Mouse (Mus musculus): ENCODE measurements around the gene Muc5ac. TPM values are rescaled to one million over a fixed set of nuclear protein-coding genes. Genes with fewer than 3 reads are reported as not detected.
"Not testable (repeated sequence)": the region's sequence is repeated elsewhere in the genome, so short reads cannot be mapped to it uniquely, and the experiment has no call there.

Muc5ac gene
- polyA plus RNA-seq, 1 experiment from 2014 or later: not detected

GRCm38 (mm10) chr7:141776199-141776598 lies 12.6 kb upstream of the Muc5ac start:
- no peaks in the 10 kb centered on the region for H3K9me3 ChIP-seq (ENCODE audit: control insufficient read depth, low read length)
- no peak overlapping the region for H3K4me2 ChIP-seq (ENCODE audit: low read length)
- H3K9ac ChIP-seq (replicated peaks; ENCODE audit: low read depth, low read length): no peak overlapping the region
- no peak overlapping the region for H3K27ac ChIP-seq (ENCODE audit: low read length)
- H3K36me3 ChIP-seq (ENCODE audit: control insufficient read depth, insufficient read depth): no peaks in the 10 kb centered on the region
- H3K4me1 ChIP-seq (replicated peaks; ENCODE audit: control insufficient read depth, insufficient read depth, low read length): peaks cover 4% of the 10 kb centered on the region
- ATAC-seq: no peak
- H3K27me3 ChIP-seq (replicated peaks; ENCODE audit: control insufficient read depth, insufficient read depth, low read length): no peaks in the 10 kb centered on the region
- H3K4me3 ChIP-seq (replicated peaks; ENCODE audit: low read length): no peak overlapping the region
- WGBS: 92% methylated on average over 5 of the region's 5 CpGs

DNA sequence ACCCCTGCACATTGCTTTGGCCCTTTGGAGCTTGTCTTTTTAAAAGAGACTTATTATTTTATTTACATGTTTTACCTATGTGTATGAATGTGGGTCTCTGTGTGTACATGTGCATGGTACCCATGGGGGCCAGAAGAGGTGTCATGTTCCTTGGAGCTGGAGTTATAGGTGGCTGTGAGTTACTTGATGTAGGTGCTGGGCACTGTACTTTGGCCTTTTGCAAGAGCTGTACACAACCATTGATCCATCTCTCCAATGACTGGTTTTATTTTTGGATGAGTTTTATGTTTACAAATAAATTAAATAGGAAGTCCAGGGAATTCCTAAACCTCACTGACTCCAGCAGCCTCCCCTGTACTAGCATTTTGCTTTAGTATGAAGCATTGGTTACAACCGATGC lies 5.5 kb downstream of the Muc5ac start:
- H3K4me1 ChIP-seq (replicated peaks; ENCODE audit: control insufficient read depth, insufficient read depth, low read length): no peaks in the 10 kb centered on the region
- 93% methylated on average over 1 of the region's 1 CpGs for WGBS
- no peak for ATAC-seq
- H3K9me3 ChIP-seq (ENCODE audit: control insufficient read depth, low read length): no peaks in the 10 kb centered on the region
- H3K36me3 ChIP-seq (ENCODE audit: control insufficient read depth, insufficient read depth): no peaks in the 10 kb centered on the region
- H3K4me2 ChIP-seq (ENCODE audit: low read length): no peak overlapping the region
- H3K27ac ChIP-seq (ENCODE audit: low read length): no peak overlapping the region
- H3K9ac ChIP-seq (replicated peaks; ENCODE audit: low read depth, low read length): no peak overlapping the region
- H3K27me3 ChIP-seq (replicated peaks; ENCODE audit: control insufficient read depth, insufficient read depth, low read length): no peaks in the 10 kb centered on the region
- H3K4me3 ChIP-seq (replicated peaks; ENCODE audit: low read length): no peak overlapping the region

- WGBS: 89% methylated on average over 7 of the region's 7 CpGs
- no peak for ATAC-seq
- H3K36me3 ChIP-seq (ENCODE audit: control insufficient read depth, insufficient read depth): no peaks in the 10 kb centered on the region
- no peaks in the 10 kb centered on the region for H3K4me1 ChIP-seq (replicated peaks; ENCODE audit: control insufficient read depth, insufficient read depth, low read length)
- H3K4me2 ChIP-seq (ENCODE audit: low read length): no peak overlapping the region
- no peak overlapping the region for H3K9ac ChIP-seq (replicated peaks; ENCODE audit: low read depth, low read length)
- H3K27ac ChIP-seq (ENCODE audit: low read length): no peak overlapping the region
- no peak overlapping the region for H3K4me3 ChIP-seq (replicated peaks; ENCODE audit: low read length)
- no peaks in the 10 kb centered on the region for H3K27me3 ChIP-seq (replicated peaks; ENCODE audit: control insufficient read depth, insufficient read depth, low read length)
- H3K9me3 ChIP-seq (ENCODE audit: control insufficient read depth, low read length): no peaks in the 10 kb centered on the region
These were observed 14.4 kb downstream of the Muc5ac start for GRCm38 (mm10) chr7:141803206-141803605.

GRCm38 (mm10) chr7:141805384-141805783 lies 16.6 kb downstream of the Muc5ac start:
- Histone ChIP-seq H3K9me3 (ENCODE audit: control insufficient read depth, low read length) (no peaks in the 10 kb centered on the region), H3K27ac (ENCODE audit: low read length) (no peak overlapping the region), H3K36me3 (ENCODE audit: control insufficient read depth, insufficient read depth) (no peaks in the 10 kb centered on the region), H3K9ac (replicated peaks; ENCODE audit: low read depth, low read length) (no peak overlapping the region), H3K4me2 (ENCODE audit: low read length) (no peak overlapping the region), H3K4me3 (replicated peaks; ENCODE audit: low read length) (no peak overlapping the region), H3K27me3 (replicated peaks; ENCODE audit: control insufficient read depth, insufficient read depth, low read length) (no peaks in the 10 kb centered on the region), H3K4me1 (replicated peaks; ENCODE audit: control insufficient read depth, insufficient read depth, low read length) (no peaks in the 10 kb centered on the region)
- no peak for ATAC-seq
- 90% methylated on average over 7 of the region's 7 CpGs for WGBS

DNA sequence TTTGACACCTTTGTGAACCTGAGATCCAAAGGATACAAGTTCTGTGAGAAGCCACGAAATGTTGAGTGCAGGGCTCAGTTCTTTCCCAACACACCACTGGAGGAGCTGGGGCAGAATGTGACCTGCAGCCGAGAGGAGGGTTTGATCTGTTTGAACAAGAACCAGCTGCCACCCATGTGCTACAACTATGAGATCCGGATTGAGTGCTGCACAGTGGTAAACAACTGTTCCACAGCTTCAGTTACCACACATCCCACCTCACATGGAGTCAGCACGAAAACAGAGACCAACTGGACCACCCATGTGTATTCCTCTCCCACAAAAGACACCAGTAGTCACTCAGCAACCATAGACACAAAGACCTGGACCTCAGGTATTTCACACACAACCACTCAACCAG lies 19.1 kb downstream of the Muc5ac start:
- not testable (repeated sequence) for H3K4me3 ChIP-seq (replicated peaks; ENCODE audit: low read length); ATAC-seq; H3K27me3 ChIP-seq (replicated peaks; ENCODE audit: control insufficient read depth, insufficient read depth, low read length); H3K4me2 ChIP-seq (ENCODE audit: low read length); H3K9me3 ChIP-seq (ENCODE audit: control insufficient read depth, low read length); H3K27ac ChIP-seq (ENCODE audit: low read length); H3K36me3 ChIP-seq (ENCODE audit: control insufficient read depth, insufficient read depth); H3K4me1 ChIP-seq (replicated peaks; ENCODE audit: control insufficient read depth, insufficient read depth, low read length); H3K9ac ChIP-seq (replicated peaks; ENCODE audit: low read depth, low read length)
- WGBS: no CpG with 5 or more reads among the region's 4 CpGs

DNA sequence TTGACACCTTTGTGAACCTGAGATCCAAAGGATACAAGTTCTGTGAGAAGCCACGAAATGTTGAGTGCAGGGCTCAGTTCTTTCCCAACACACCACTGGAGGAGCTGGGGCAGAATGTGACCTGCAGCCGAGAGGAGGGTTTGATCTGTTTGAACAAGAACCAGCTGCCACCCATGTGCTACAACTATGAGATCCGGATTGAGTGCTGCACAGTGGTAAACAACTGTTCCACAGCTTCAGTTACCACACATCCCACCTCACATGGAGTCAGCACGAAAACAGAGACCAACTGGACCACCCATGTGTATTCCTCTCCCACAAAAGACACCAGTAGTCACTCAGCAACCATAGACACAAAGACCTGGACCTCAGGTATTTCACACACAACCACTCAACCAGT lies 21.2 kb downstream of the Muc5ac start:
- WGBS: no CpG with 5 or more reads among the region's 4 CpGs
- H3K4me3 ChIP-seq (replicated peaks; ENCODE audit: low read length): not testable (repeated sequence)

DNA sequence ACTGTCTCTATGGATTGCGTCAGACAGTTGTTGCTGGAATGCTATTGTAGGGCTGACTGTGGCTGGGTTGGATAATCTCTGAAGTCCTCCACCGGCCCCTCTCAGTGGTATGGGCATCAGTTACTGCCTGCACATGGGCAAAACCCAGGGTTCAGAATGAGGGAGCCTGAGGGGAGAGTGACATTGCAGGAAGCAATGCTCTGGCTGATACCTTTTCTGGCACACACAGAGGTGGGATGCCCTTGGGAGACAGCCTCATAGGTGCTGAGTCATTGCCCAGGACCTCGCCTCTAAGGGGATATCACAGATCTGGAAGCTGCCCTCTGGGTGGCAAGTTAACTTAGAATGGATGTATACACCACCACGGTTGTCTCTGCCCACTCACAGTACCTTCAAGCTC lies 24.5 kb downstream of the Muc5ac start:
- whole genome bisulfite sequencing: 81% methylated on average over 4 of the region's 4 CpGs
- no peak for ATAC-seq
- H3K4me2 ChIP-seq (ENCODE audit: low read length): no peak overlapping the region
- H3K4me3 ChIP-seq (replicated peaks; ENCODE audit: low read length): no peak overlapping the region
- no peaks in the 10 kb centered on the region for H3K9me3 ChIP-seq (ENCODE audit: control insufficient read depth, low read length)
- no peak overlapping the region for H3K9ac ChIP-seq (replicated peaks; ENCODE audit: low read depth, low read length)
- H3K36me3 ChIP-seq (ENCODE audit: control insufficient read depth, insufficient read depth): no peaks in the 10 kb centered on the region
- no peaks in the 10 kb centered on the region for H3K27me3 ChIP-seq (replicated peaks; ENCODE audit: control insufficient read depth, insufficient read depth, low read length)
- H3K4me1 ChIP-seq (replicated peaks; ENCODE audit: control insufficient read depth, insufficient read depth, low read length): peaks cover 5% of the 10 kb centered on the region; the same call in 1 of the 2 replicates
- H3K27ac ChIP-seq (ENCODE audit: low read length): no peak overlapping the region

More for the DNA sequence above, 21.2 kb downstream of the Muc5ac start:
- H3K27me3 ChIP-seq (replicated peaks; ENCODE audit: control insufficient read depth, insufficient read depth, low read length); H3K9ac ChIP-seq (replicated peaks; ENCODE audit: low read depth, low read length); H3K27ac ChIP-seq (ENCODE audit: low read length); H3K4me2 ChIP-seq (ENCODE audit: low read length); H3K4me1 ChIP-seq (replicated peaks; ENCODE audit: control insufficient read depth, insufficient read depth, low read length); ATAC-seq; H3K36me3 ChIP-seq (ENCODE audit: control insufficient read depth, insufficient read depth); H3K9me3 ChIP-seq (ENCODE audit: control insufficient read depth, low read length): not testable (repeated sequence)

DNA sequence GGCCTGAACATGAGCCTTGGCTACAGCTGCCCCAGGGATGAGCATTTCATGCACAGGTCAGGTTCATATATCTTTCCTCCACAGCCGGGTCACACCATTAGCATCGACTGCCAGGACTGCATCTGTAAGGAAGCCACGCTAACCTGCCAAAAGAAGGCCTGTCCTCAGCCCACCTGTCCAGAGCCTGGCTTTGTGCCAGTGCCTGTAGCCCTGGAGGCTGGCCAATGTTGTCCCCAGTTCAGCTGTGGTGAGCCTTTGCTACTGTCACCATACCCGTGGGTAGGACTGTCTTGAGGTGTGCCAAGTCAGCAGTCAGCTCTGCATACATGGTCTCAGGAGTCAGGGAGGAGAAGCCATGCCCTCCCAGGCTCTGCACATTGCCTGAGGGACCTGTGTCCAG lies 26.6 kb downstream of the Muc5ac start:
- no peak for ATAC-seq
- H3K27me3 ChIP-seq (replicated peaks; ENCODE audit: control insufficient read depth, insufficient read depth, low read length): no peaks in the 10 kb centered on the region
- no peaks in the 10 kb centered on the region for H3K36me3 ChIP-seq (ENCODE audit: control insufficient read depth, insufficient read depth)
- H3K9me3 ChIP-seq (ENCODE audit: control insufficient read depth, low read length): no peaks in the 10 kb centered on the region
- H3K27ac ChIP-seq (ENCODE audit: low read length): no peak overlapping the region
- H3K4me1 ChIP-seq (replicated peaks; ENCODE audit: control insufficient read depth, insufficient read depth, low read length): peaks cover 5% of the 10 kb centered on the region; the same call in 1 of the 2 replicates
- no peak overlapping the region for H3K9ac ChIP-seq (replicated peaks; ENCODE audit: low read depth, low read length)
- no peak overlapping the region for H3K4me2 ChIP-seq (ENCODE audit: low read length)
- no peak overlapping the region for H3K4me3 ChIP-seq (replicated peaks; ENCODE audit: low read length)
- 69% methylated on average over 4 of the region's 4 CpGs for WGBS

DNA sequence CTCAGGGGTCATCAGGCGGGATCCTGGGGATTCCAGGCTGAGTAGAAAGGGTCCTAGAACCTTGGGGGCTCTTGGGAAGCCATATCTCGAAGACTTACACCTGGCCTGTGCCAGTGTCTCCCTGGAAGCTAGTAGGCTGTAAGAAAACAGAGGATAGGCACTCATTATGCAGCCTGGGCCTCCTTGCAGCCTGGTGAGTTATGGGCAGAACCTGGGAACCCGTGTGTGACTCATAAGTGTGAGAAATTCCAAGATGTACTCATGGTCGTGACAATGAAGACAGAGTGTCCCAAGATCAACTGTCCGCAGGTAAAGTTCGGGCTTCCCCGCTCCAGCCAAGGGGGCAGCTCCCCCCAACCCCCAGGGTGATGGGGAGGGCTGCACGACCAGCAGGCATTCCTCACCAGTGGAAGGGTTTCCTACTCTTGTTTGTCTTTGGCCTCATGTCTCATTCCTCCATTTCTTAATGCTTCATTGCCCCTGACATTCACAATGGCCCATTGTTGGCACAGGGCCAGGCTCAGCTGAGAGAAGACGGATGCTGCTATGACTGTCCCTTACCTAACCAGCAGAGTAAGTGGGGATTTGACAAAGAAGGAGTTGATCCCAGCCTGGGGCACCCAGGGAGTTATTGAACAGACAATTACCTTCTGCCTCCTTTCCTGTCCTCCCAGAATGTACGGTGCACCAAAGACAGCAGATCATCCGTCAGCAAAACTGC lies 28.7 kb downstream of the Muc5ac start:
- H3K9ac ChIP-seq (replicated peaks; ENCODE audit: low read depth, low read length): no peak overlapping the region
- H3K27me3 ChIP-seq (replicated peaks; ENCODE audit: control insufficient read depth, insufficient read depth, low read length): no peaks in the 10 kb centered on the region
- H3K27ac ChIP-seq (ENCODE audit: low read length): no peak overlapping the region
- H3K4me3 ChIP-seq (replicated peaks; ENCODE audit: low read length): no peak overlapping the region
- no peaks in the 10 kb centered on the region for H3K9me3 ChIP-seq (ENCODE audit: control insufficient read depth, low read length)
- no peak for ATAC-seq
- H3K4me1 ChIP-seq (replicated peaks; ENCODE audit: control insufficient read depth, insufficient read depth, low read length): peaks cover 5% of the 10 kb centered on the region; the same call in 1 of the 2 replicates
- no peaks in the 10 kb centered on the region for H3K36me3 ChIP-seq (ENCODE audit: control insufficient read depth, insufficient read depth)
- 51% methylated on average over 11 of the region's 11 CpGs for WGBS
- H3K4me2 ChIP-seq (ENCODE audit: low read length): no peak overlapping the region

- ATAC-seq: no peak
- peaks cover 5% of the 10 kb centered on the region; the same call in 1 of the 2 replicates for H3K4me1 ChIP-seq (replicated peaks; ENCODE audit: control insufficient read depth, insufficient read depth, low read length)
- 76% methylated on average over 3 of the region's 3 CpGs for WGBS
- H3K27ac ChIP-seq (ENCODE audit: low read length): no peak overlapping the region
- no peaks in the 10 kb centered on the region for H3K27me3 ChIP-seq (replicated peaks; ENCODE audit: control insufficient read depth, insufficient read depth, low read length)
- no peaks in the 10 kb centered on the region for H3K9me3 ChIP-seq (ENCODE audit: control insufficient read depth, low read length)
- H3K4me3 ChIP-seq (replicated peaks; ENCODE audit: low read length): no peak overlapping the region
- no peak overlapping the region for H3K9ac ChIP-seq (replicated peaks; ENCODE audit: low read depth, low read length)
- H3K4me2 ChIP-seq (ENCODE audit: low read length): no peak overlapping the region
- H3K36me3 ChIP-seq (ENCODE audit: control insufficient read depth, insufficient read depth): no peaks in the 10 kb centered on the region
These were observed 29.5 kb downstream of the Muc5ac start for GRCm38 (mm10) chr7:141818267-141818666.
